Mouse (Mus musculus) adrenal gland, postnatal 25 days (tissue): ENCODE results near the gene Ank. TPM values are rescaled to one million over a fixed set of nuclear protein-coding genes. Genes with fewer than 3 reads are reported as not detected.

Experiments used
- DNase-seq: peaks from one replicate; pipeline ENCODE4 v3.0.0; 2021; ENCODE audit warnings: mixed read lengths
- microRNA-seq, 2 experiments: library from miRNA; unstranded; fragments of <30 nt; microRNA quantifications; one replicate each; pipeline ENCODE4 v1.2.0; 2021
- total RNA-seq: library from RNA; stranded (reverse); gene quantifications from 2 replicates; pipeline ENCODE4 v1.2.3, GENCODE M21; 2021

Ank gene
- total RNA-seq, 1 experiment from 2014 or later: 44.0 TPM

DNA sequence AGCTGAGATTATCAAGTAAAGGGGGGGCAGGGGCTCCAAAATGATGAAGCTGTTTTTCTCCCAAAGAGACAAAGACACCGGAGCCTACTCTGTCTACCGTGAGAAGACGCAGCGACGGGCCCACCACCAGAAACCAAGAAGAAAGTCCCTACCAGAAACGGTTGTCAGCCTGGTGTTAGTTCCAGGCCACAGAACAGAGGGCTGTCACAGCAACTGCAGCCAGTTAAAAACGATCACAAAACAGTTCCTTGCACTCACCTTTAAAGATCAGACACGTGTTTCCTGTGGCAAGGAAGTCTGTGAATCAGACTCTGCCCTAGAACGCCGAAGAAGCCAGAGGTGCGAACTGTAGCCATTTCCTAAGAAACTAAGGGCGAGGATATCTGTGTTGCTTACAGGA, 174.7 kb downstream of the Ank start:
- no peak for DNase-seq

DNA sequence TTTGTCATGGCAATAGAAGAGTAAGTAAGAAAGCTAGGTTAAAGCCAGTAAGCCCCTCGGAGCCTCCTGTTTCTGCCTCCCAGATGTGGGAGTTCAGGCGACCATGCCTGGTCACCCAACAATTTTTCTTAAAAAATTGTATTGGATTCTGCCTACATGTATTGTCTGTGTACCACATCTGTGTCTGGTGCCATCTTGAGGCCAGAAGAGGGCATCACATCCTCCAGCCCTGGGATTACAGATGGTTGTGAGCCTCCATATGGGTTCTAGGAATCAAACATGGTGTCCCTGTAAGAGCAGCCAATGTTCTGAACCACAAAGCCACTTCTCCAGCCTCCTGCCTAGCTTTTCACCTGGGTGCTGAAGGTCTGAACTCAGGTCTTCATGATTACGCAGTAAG, 176.4 kb downstream of the Ank start:
- DNase-seq: peak; percentile 24

Small RNA genes within 50 kb of the gene (microRNA-seq; reads per million reads assigned to microRNA genes)
- gene Mir7117: 0.34 to 0.71 reads per million in 2 experiments

Other genes starting within 250 kb of the Ank start
- 36.3 and 42.4 TPM in 2 replicates for gene Otulin, start 164.0 kb downstream of the Ank start, total RNA-seq
- gene Otulinl, start 214.9 kb downstream of the Ank start, total RNA-seq: 3.6 and 4.3 TPM in 2 replicates